Mouse (Mus musculus): Measurements from ENCODE around the gene Sms. TPM values are rescaled to one million over a fixed set of nuclear protein-coding genes. Genes with fewer than 3 reads are reported as not detected.

Gene Sms
- total RNA-seq (2015; ENCODE audit: low replicate concordance) (7.6 and 12.6 TPM in 2 replicates), total RNA-seq (2017; ENCODE audit: low replicate concordance) (4.7 TPM in 1 of 2 replicates, not detected in the other)

DNA sequence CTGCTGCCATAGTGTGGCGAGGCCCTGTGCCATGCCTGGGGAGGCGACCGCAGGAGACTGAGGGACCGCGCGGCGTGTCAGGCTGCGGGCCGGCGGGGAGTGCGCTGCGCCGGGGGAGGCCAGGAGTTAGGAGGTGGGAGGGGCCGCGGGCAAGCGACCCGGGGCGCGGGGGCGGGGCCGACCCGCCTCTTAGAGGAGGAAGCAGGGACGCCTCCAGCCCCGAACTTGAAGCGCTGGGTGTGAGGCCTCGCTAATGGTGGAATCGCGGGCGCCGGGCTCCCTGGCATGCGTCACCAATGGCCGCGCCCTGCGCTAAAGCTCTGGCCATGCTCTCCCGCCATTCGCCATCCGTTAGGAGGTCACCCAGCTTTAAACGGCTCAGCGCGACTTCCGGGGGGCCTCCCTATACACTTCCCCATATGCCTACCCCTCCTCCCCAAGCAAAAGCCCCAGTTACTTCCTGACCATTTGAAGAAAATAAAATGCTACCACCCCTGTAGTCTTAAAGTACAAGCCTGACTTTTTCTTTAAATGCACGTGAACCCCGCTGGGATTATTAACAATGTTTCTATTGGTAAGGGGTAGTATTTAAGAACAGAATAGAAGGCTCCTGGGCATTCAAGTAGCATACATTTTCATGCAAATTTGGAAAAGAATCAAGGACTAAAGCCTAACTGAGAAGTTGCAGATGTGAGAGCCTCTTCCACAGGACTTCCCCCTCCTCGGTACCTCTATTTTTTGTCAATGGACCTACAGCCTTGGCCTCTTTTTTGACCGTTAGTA lies at the start of gene Sms:
TSS of gene Sms (minus strand) at position 344 of the 783 bp plus-strand sequence.
- peak; percentile 79 for ATAC-seq (replicated peaks; ENCODE audit: low FRiP score, poor library complexity, severe bottlenecking)

DNA sequence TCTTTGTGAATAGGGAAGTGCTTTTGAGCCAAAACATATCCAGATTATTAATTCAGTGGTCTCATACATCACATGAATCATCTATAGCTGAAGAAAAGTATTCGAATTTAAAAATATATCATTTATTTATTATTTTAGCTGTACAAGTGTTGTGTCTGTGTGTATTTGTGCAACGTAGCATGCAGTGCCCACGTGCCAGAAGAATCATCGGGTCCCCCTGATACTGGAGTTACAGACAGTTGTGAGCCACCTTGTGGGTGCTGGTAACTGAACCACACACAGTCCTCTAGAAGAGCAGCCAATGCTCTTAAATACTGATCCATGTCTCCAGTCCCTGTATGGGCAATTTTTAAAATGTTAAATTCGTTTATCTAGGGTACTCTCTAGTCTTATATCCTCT lies 14.3 kb upstream of the Sms start:
- ATAC-seq (replicated peaks; ENCODE audit: low FRiP score, poor library complexity, severe bottlenecking): no peak

DNA sequence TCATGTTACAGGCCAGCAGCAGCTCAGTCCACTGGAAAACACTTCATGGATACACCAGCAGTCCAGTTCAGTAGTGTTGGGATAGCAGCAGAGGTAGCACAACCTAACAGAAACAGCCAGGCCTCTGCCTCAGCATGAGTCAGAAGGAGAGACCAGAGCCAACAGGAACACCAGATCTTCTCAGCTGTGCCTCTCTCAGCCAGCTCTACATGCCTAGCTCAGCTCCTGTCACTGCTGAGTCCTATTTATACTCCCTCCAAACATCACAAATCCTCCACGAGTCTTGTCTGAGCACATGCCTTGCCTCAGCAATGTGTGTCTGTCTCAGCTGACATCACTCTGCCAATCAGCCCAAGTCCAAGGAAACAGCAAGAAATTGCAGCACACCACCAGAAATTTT lies 12.4 kb upstream of the Sms start:
- ATAC-seq (replicated peaks; ENCODE audit: low FRiP score, poor library complexity, severe bottlenecking): no peak

- ATAC-seq (replicated peaks; ENCODE audit: low FRiP score, poor library complexity, severe bottlenecking): no peak
These were observed 9.8 kb upstream of the Sms start for GRCm38 (mm10) chrX:157501871-157502270.

DNA sequence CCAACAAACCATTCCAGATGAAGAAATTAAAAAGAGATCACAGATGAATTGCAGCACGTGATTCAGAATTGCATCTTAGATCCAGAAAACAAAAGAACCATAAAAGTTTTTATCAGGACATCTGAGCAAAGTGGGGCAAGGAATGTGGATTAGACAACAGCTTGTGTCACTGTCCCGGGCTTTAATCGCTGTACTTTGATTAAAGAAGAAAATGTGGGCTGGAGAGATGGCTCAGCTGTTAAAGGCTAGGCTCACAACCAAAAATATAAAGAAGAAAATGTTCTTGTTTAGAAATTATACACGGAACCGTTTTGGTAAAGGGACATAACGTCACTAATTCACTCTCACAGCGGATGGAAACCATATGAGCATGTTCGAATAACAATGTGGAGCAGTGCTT lies 7.9 kb upstream of the Sms start:
- ATAC-seq (replicated peaks; ENCODE audit: low FRiP score, poor library complexity, severe bottlenecking): no peak

DNA sequence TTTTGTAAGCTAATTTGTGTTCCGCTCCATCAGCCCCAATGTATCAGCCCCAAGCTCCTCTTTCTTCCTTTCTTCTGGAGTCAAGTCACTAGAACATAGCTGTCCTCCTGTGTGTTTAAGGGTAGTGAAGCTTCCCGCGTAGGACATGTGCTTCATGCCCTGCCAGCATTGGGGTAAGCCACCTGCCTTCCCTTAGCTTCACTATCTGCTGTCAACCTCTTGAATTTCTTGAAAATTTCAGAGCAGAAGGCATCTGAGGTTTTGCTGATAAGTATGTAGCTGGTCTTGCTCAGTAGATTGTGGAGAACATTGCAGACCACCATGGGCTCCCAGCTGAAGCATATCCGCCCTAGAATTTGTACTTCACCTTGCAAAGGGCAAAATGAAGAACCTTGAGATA lies 1.1 kb upstream of the Sms start:
- ATAC-seq (replicated peaks; ENCODE audit: low FRiP score, poor library complexity, severe bottlenecking): no peak

GRCm38 (mm10) chrX:157491145-157491935 lies 747 bp downstream of the Sms start:
- no peak for ATAC-seq (replicated peaks; ENCODE audit: low FRiP score, poor library complexity, severe bottlenecking)

DNA sequence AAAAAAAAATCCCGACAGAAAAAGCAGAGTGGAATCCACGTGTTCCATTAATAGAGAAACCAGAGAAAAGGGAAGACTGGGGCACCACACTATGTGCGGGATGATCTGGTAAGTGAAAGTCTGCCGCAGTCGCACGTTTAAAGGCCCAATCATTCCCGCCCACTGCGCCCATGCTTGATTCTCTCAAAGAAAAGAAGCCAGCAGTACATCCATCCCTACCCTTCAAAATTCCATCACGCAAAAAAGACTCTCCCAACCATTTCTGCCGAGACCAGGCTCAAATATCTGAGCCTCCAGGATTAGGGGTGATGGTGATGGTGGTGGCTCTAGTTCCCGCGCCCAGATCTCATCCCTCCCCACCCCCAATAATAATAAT lies 1.3 kb downstream of the Sms start:
- ATAC-seq (replicated peaks; ENCODE audit: low FRiP score, poor library complexity, severe bottlenecking): no peak

DNA sequence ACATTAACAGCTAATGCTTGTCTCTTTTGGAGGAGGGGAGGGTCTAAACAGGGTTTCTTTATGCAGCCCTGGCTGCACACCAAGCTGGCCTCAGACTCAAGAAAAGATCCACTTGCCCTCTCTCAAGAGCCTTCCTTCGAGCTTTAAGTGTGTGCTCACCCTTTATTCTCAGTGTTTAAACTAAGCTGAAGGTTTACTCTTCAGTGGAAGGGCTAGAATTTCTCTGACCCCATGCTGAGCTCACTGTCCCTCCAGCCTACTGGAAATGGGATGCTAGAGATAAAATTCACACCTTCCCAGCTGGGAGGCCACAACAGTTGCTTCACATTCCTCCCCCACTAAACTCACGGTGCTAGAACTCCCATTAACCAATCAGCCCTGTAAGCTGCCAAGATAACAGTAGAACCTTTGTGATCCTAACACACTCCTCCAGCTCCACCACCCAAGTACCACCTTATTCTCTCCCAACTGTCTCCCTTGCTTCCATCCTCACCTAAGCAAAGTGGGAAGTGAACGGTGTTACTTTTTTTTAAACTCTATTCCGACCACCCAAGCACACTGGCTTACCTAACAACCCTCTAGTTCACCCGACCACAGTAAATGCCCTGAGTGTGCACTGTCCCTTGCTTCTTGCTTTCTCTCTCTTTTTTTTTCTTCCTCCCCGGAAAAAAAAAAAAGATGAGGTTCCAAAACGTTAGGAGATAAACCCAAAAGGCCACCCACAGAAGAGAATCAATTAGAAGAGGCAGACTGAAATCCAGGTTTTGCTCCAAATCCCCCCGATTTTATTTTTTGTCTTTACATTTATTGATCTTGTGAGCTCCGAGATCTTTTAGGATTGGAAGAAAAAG lies 2.0 kb downstream of the Sms start:
- no peak for ATAC-seq (replicated peaks; ENCODE audit: low FRiP score, poor library complexity, severe bottlenecking)

DNA sequence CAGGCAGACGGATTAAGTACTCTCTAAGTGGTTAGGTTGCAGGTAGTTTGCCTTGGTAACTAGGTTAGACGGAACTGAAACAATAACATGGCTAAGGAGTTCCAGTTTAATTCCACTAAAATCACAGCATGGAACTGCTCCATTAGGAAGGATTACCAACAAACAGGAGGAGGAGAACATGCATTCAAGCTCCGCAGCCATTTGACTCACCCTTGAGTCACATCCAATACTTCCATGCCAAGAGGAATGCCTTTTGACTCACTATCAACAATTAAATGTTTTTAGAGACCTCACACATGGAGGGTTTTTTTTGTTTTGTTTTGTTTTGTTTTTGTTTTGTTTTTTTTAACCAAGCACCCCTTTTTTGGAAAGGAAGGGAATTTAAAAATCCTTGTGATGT lies 3.3 kb downstream of the Sms start:
- no peak for ATAC-seq (replicated peaks; ENCODE audit: low FRiP score, poor library complexity, severe bottlenecking)

DNA sequence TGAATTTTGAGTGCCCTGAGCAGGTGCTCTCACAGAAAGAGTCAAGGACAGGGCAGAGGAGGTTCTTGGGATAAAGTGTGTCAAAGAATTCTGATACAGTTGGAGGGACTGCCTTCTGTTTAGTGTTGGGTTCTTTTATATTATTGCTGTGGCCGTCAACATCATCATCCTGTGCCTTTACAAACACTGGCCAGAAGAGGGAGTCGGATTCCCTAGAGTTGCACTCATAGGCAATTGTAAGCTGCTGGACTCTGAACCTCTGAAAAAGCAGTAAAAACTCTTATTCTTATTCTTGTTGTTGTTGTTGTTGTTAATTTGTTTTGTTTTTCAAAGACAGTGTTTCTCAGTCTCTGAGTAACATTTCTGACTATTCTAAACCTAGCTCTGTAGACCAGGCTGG lies 5.3 kb downstream of the Sms start:
- 0 out of 2 replicates have a peak, but pooled peaks have one; percentile 39 for ATAC-seq (replicated peaks; ENCODE audit: low FRiP score, poor library complexity, severe bottlenecking)

DNA sequence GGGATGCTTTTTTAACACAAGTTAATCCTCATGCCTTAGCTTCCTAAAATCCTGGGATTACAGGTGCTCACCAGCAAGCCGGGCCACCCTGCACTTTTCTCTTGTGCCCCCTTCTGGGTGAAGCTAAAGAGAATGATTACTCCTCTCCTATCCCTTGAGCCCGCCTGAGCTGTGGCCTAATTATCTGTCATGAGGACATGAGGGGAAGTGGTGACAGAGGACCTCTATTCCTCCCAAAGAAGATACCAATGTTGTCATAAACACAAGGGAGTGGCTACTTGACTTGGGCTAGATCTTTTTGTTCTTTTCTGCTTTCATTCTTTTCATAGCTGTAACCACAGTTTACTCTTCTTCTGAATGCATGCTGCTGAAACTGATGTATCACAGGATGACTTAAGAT lies 9.2 kb downstream of the Sms start:
- ATAC-seq (replicated peaks; ENCODE audit: low FRiP score, poor library complexity, severe bottlenecking): no peak

- ATAC-seq (replicated peaks; ENCODE audit: low FRiP score, poor library complexity, severe bottlenecking): no peak
These were observed 10.2 kb downstream of the Sms start for GRCm38 (mm10) chrX:157481860-157482259.

DNA sequence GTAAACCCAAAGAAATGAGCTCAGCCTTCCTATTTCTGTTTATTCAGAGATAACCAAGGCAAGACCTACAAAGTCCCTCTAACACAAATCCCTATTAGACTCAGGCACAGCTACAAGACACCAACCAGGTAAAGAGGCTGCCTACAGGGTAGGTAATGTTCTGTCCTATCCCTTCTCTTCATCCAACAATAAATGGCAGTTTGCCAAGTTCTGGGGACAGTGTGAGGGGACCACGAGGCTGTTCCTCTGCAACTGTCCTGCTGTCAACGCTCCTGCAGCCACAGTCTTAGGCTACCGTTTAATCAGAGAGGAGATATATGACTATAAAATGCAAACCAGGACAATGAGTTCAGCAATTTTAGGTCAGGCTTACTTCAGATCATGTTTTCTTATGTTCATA lies 14.8 kb downstream of the Sms start:
- no peak for ATAC-seq (replicated peaks; ENCODE audit: low FRiP score, poor library complexity, severe bottlenecking)

DNA sequence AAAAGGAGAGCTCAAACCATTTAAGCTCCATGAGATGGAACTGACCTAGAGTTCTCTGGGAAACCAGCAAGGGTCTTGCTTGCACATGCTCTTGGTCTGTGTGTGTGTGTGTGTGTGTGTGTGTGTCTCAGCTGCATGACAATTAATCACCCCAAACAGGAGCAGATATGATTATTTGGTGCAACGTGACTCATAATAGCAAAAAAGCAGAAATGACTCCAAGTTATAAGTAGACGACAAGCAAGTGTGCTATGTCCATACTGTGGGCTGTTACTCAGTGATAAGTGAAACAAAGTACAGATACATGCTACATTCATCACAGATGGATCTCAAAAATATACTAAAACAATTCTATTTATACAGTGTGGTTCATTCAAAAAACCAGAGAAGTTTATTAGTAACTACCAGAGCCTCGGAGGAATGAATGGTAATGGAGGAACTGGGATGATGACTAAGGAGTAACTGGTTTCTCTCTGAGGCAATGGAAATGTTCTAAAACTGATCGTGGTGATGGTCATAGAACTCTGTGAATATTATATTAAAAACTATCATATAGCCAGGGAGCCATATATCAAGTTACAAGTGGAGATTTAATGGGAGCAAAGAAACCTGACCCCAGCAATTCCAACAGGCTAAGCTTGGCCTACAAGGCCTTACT lies 15.8 kb downstream of the Sms start:
- no peak for ATAC-seq (replicated peaks; ENCODE audit: low FRiP score, poor library complexity, severe bottlenecking)

GRCm38 (mm10) chrX:157471711-157472660 lies 20.1 kb downstream of the Sms start:
- no peak for ATAC-seq (replicated peaks; ENCODE audit: low FRiP score, poor library complexity, severe bottlenecking)

DNA sequence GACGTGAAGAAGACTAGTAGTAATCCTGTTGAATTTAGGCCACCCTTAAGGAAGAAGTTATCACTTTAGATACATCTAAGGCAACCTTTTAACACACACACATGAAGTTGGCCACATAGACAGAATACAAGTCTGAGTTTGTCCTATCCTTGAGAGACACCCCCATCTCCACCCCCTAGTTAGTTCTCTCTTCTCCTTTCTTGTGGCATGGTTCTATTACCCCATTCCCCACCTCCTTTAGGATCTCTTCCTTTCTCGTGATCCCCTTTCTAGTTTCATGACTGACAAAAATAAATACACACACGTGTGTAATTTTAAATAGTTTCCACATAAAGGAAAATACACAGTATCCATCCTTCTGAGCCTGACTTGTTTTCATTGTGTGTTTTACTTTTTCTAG lies 23.3 kb downstream of the Sms start:
- no peak for ATAC-seq (replicated peaks; ENCODE audit: low FRiP score, poor library complexity, severe bottlenecking)

DNA sequence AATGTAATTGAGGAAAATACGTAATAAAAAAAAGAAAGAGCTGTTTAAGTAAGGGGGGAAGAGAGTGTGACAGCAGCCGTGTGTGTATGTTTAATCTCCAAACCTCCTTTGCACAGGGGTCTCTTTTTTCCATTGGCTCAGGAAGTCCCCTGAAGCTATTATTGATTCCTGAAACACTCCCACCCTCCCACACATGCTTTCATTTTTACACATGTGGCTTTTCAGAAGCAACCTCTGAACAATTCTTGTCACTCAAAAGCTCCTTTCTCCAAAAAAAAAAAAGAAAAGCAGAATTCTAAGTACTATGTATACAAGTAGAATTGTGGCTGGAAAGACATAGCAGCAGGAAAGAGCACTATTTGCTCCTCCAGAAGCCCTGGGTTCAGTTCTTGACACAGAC lies 24.0 kb downstream of the Sms start:
- no peak for ATAC-seq (replicated peaks; ENCODE audit: low FRiP score, poor library complexity, severe bottlenecking)

DNA sequence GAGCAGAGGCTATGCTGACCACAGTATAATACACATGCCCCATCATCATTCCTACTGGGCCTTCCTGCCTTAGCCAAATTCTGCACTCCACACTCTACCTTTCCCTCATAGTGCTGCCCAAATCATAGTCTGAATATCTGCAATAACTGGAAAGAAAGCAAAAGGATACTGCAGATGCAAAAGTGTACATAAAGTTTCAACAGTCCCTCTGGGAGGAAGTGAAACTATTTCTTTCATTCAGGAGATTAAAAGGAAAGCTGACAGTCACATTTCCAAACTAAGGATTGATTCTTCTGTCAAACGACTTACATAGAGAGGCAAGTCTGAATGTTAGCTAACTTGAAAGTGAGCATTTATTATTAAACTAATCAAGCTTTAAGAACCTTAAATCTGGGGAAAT lies 26.1 kb downstream of the Sms start:
- no peak for ATAC-seq (replicated peaks; ENCODE audit: low FRiP score, poor library complexity, severe bottlenecking)

Data from erythroid progenitor cell, adult 5-6 weeks (primary cell).